Mouse (Mus musculus) small intestine, adult 2 months (tissue): ENCODE data around the gene Sbno1.

ENCODE experiments used
- CTCF ChIP-seq: fragments of 200-500 bp; IDR thresholded peaks from 2 replicates; pipeline ENCODE4 v1.5.1; 2012; ENCODE audit warnings: low read depth, mild to moderate bottlenecking, control low read depth, inconsistent platforms, low read length, moderate library complexity, mixed read lengths; ENCODE audit not compliant: insufficient replicate concordance, insufficient read length; ENCODE audit errors: extremely low read depth
- POLR2A ChIP-seq: fragments of 200-500 bp; IDR thresholded peaks from 2 replicates; pipeline ENCODE4 v1.6.1; 2012; ENCODE audit warnings: low read depth, mild to moderate bottlenecking, control low read depth, inconsistent platforms, low read length, moderate library complexity

- TF ChIP-seq CTCF (no peak), POLR2A (no peak)
Observed at GRCm38 (mm10) chr5:124421786-124422185, 4.0 kb downstream of the Sbno1 start.
